Mouse (Mus musculus) E14TG2a.4 (cell line): ENCODE results near the gene Lgals9.

Experiments
- CTCF ChIP-seq: conservative IDR thresholded peaks from 2 replicates; pipeline ENCODE4 v1.5.1; 2014; ENCODE audit warnings: low read length
- POU5F1 ChIP-seq: IDR thresholded peaks from 2 replicates; pipeline ENCODE4 v1.6.1; 2014; ENCODE audit warnings: low read length, borderline replicate concordance

DNA sequence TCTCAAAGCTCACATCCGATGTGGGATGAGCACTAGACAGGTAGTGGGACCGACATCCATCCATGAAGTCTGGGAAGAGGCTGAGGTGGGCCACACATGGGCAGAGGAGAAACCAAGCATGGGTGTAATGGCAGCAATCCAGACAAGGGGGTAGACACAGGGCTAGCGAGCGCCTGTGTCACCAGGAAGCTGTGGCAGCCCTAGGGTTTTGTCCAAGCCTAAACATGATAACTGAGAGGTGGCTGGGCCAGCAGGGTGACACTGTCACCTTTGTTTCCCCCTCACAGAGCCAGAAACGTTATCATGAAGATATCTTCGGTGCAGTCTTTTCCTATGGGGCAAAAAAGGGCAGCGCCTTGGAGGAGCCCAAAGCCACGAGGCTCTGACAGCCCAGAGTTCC, 25.4 kb downstream of the Lgals9 start:
- TF ChIP-seq POU5F1 (no peak), CTCF (no peak)
